In genomic region chr3:133549385-133550170, GRCm38 (mm10) we compare ENCODE assay signal across 1 mouse cellular context.
TF ChIP-seq lines count a peak whose summit lies in the region.

No protein-coding gene starts in this region.

TF ChIP-seq in MEL, 35 proteins besides CTCF, POLR2A, EP300 and RAD21 (continued from another document):
- TF ChIP-seq BHLHE40 (IDR thresholded peaks at IDR 0.05; ENCODE audit: borderline replicate concordance, low read depth, low read length): peak; percentile 44; the same call in 1 of the 2 replicates
- TF ChIP-seq GABPA (IDR thresholded peaks at IDR 0.05; ENCODE audit: low read depth, low read length): no peak
- no peak for TF ChIP-seq NELFE (IDR thresholded peaks at IDR 0.05; ENCODE audit: low read depth, low read length)
